Mouse (Mus musculus) thymus, adult 2 months (tissue): ENCODE data around the gene Dnaaf2. TPM values are rescaled to one million over a fixed set of nuclear protein-coding genes. Genes with fewer than 3 reads are reported as not detected.
"Not testable (repeated sequence)": the region's sequence is repeated elsewhere in the genome, so short reads cannot be mapped to it uniquely, and the experiment has no call there.

Experiments used
- DNase-seq: peaks from one replicate; pipeline ENCODE4 v3.0.0; 2021
- H3K27ac ChIP-seq: fragments of 200-500 bp; 2 replicates; pipeline ENCODE4 v1.5.1; 2012; ENCODE audit warnings: low read length, control low read depth; ENCODE audit not compliant: control insufficient read depth, insufficient read depth
- H3K27me3 ChIP-seq: fragments of 200-500 bp; 2 replicates; pipeline ENCODE4 v1.6.1; 2012; ENCODE audit warnings: mild to moderate bottlenecking, low read length, moderate library complexity, mixed read lengths; ENCODE audit not compliant: control insufficient read depth, insufficient read depth
- H3K36me3 ChIP-seq: fragments of 200-500 bp; 2 replicates; pipeline ENCODE4 v1.6.1; 2012; ENCODE audit warnings: mild to moderate bottlenecking, low read length, moderate library complexity; ENCODE audit not compliant: control insufficient read depth, insufficient read depth
- H3K4me1 ChIP-seq: fragments of 200-500 bp; replicated peaks from 2 replicates; pipeline ENCODE4 v1.6.1; 2012; ENCODE audit warnings: low read length; ENCODE audit not compliant: control insufficient read depth, insufficient read depth
- H3K4me3 ChIP-seq: fragments of 200-500 bp; 2 replicates; pipeline ENCODE4 v1.5.1; 2012; ENCODE audit warnings: mild to moderate bottlenecking, low read length, control low read depth, moderate library complexity; ENCODE audit not compliant: control insufficient read depth, insufficient read depth
- CTCF ChIP-seq: fragments of 200-500 bp; IDR thresholded peaks from 2 replicates; pipeline ENCODE4 v1.5.1; 2012; ENCODE audit warnings: mild to moderate bottlenecking, control low read depth, low read length, moderate library complexity, borderline replicate concordance; ENCODE audit not compliant: control insufficient read depth, poor library complexity, insufficient read depth; ENCODE audit errors: extremely low read depth
- POLR2A ChIP-seq: fragments of 200-500 bp; IDR thresholded peaks from 2 replicates; pipeline ENCODE4 v1.6.1; 2012; ENCODE audit warnings: mild to moderate bottlenecking, low read length, control low read depth, moderate library complexity; ENCODE audit not compliant: control insufficient read depth, poor library complexity, insufficient read depth; ENCODE audit errors: extremely low read depth
- WGBS: fragments of 180-500 bp; shearing (Covaris S2); methylation state at CpG from one replicate; pipeline ENCODE4 v1.1.7; 2018; 5-methylcytosine and 5-hydroxymethylcytosine counted together
- polyA plus RNA-seq: library from polyadenylated mRNA; depleted of rRNA; stranded (reverse); fragments of >200 nt; gene quantifications from 2 replicates; pipeline ENCODE4 v1.2.3, GENCODE M21; 2012

Gene Dnaaf2
- polyA plus RNA-seq, 1 experiment: 4.8 TPM

DNA sequence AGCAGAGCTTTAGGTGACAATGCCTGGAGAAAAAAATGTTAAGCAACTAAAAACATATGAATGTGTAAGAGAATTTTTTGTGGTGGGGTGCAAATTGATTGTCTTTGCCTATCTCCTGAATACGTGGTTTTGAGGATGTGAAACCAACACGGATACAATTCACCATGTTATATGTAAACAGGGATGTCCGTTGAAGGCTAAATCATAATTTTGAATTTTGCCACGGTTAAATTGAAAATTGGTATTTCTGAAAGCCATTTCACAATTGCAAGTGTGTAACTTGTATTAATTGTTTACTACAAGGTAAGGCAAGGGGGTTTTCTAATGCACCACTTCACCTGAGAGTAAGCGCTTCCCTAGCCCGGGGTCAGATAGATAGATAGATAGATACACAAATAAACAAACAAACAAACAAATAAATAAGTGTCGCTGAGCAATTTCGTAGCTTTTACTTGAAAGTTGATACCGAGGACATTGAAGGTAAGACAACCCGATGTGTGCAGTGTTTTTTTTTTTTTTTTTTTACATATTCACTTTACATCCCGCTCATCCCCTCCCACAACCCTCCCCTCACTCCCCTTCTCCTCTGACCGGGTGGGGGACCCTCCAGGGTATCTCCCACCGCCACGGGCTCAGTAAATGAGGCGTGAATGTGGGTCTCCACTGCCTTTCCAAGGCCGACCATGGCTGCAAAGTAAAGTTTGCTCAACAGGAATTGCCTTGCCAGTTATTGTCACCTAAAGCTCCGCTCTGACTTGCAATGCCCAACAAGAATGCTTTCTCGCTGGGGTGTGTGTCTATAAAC lies 30.4 kb downstream of the Dnaaf2 start:
- Histone ChIP-seq H3K27me3 (no peaks in the 10 kb centered on the region), H3K36me3 (no peaks in the 10 kb centered on the region), H3K4me1 (peaks cover 5% of the 10 kb centered on the region; the same call in 1 of the 2 replicates), H3K27ac (no peak overlapping the region), H3K4me3 (peak overlapping the region; percentile 56)
- TF ChIP-seq POLR2A (no peak), CTCF (no peak)
- no peak for DNase-seq
- WGBS: 12% methylated on average over 18 of the region's 18 CpGs

DNA sequence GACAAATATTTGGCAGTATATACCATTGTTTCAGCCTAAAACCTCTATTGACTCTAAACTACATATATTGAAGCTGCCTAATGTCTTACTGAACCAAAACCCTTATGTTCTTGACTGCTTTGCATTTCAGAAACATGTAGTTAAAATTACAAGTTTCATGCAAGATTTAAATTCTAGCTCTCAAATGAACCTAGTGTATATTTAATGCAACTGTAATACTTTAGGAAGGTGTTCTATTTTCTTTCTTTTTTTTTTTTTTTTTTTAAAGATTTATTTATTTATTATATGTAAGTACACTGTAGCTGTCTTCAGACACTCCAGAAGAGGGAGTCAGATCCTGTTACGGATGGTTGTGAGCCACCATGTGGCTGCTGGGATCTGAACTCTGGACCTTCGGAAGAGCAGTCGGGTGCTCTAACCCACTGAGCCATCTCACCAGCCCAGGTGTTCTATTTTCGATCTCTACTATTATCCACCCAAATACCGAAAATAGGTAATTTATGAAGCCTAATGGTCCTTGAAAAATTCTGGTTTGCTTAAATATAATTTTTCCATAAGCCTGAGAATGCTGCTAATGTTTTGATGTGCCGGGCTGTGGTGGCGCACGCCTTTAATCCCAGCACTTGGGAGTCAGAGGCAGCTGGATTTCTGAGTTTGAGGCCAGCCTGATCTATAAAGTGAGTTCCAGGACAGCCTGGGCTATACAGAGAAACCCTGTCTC lies 31.2 kb downstream of the Dnaaf2 start:
- H3K36me3 ChIP-seq, H3K27ac ChIP-seq, H3K27me3 ChIP-seq, H3K4me1 ChIP-seq, H3K4me3 ChIP-seq, DNase-seq: not testable (repeated sequence)
- 95% methylated on average over 8 of the region's 8 CpGs for WGBS

DNA sequence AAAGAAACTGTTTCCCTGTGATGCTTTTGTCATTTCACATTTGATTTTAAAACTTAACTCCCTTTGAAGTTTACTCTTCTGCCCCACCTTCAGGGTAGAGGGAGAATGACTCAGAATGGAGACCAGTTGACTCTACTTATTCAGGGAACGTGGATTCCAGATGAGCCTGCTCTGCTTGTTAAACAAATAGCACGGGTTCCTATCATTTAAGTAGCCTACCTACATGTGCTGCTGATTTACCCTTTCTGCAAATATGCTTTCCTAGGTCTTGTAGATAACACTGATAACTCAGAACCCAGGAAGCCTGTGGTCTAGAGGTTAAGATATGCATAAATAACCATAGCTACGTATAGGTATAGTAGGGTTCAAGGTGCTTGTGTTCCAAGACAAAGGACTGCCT lies 33.3 kb downstream of the Dnaaf2 start:
- H3K27ac ChIP-seq: no peak overlapping the region
- H3K4me3 ChIP-seq: no peak overlapping the region
- no peak for TF ChIP-seq CTCF
- DNase-seq: no peak
- 33% methylated on average over 3 of the region's 3 CpGs for WGBS
- H3K36me3 ChIP-seq: no peaks in the 10 kb centered on the region
- no peaks in the 10 kb centered on the region for H3K27me3 ChIP-seq
- peaks cover 5% of the 10 kb centered on the region; the same call in 1 of the 2 replicates for H3K4me1 ChIP-seq

DNA sequence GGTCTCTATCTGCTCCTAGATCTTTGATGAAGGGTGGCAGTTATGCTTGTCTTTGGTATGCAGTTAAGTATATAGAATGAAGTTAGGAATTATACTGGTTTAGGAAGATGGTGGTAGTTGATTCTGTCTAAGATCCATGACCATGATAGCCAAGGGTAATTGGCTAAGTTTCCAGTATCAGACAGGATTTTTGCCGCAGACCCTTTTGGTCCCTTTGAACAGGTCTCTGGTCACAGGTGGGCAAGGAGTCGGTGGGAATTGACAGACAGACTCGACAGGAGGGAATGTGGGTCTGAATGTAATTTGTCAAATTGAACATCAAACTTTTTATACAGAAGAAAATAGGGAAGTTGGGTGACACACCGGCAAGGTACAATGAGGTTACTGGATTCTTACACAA lies 34.6 kb downstream of the Dnaaf2 start:
- H3K27ac ChIP-seq, H3K4me3 ChIP-seq, H3K4me1 ChIP-seq, H3K27me3 ChIP-seq, DNase-seq, H3K36me3 ChIP-seq: not testable (repeated sequence)
- 63% methylated on average over 4 of the region's 4 CpGs for WGBS

DNA sequence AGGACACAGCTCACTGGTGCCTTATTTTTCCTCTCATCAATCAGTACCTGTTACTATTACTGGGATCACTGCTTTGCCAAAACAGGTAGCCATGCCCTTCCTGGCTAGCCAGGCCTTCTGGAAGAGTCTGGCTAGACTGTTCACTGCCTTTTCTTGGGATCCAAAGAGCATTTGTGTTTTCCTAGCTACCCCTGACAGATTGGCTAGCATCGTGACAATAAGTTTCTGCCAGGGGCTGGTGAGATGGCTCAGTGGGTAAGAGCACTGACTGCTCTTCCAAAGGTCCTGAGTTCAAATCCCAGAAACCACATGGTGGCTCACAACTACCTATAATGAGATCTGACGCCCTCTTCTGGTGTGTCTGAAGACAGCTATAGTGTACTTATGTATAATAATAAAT lies 37.6 kb downstream of the Dnaaf2 start:
- H3K4me1 ChIP-seq, H3K27me3 ChIP-seq, H3K4me3 ChIP-seq, H3K27ac ChIP-seq, DNase-seq: not testable (repeated sequence)
- 98% methylated on average over 2 of the region's 2 CpGs for whole genome bisulfite sequencing
- peaks cover 15% of the 10 kb centered on the region for H3K36me3 ChIP-seq

DNA sequence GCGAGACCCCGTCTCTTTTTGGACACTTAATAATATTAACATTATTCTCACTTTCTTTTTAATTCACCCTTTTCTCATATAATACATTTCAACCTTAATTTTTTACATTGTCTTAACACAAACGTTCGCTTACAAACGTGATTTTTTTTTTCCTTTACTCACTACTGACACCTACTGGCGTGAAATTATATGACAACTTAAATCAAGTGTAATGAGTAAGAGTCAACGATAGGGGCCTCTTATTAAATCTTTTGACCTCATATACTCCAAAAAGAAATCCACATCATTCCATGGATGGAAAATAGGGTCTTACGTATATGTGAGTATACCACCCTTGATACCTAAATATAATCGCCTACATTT lies 38.7 kb downstream of the Dnaaf2 start:
- 3% methylated on average over 9 of the region's 9 CpGs for WGBS
- peaks cover 2% of the 10 kb centered on the region; the same call in 1 of the 2 replicates for H3K4me1 ChIP-seq
- TF ChIP-seq CTCF (no peak), POLR2A (no peak)
- DNase-seq: no peak
- H3K36me3 ChIP-seq: peaks cover 15% of the 10 kb centered on the region
- H3K27me3 ChIP-seq: no peaks in the 10 kb centered on the region
- H3K27ac ChIP-seq: no peak overlapping the region
- H3K4me3 ChIP-seq: no peak overlapping the region

DNA sequence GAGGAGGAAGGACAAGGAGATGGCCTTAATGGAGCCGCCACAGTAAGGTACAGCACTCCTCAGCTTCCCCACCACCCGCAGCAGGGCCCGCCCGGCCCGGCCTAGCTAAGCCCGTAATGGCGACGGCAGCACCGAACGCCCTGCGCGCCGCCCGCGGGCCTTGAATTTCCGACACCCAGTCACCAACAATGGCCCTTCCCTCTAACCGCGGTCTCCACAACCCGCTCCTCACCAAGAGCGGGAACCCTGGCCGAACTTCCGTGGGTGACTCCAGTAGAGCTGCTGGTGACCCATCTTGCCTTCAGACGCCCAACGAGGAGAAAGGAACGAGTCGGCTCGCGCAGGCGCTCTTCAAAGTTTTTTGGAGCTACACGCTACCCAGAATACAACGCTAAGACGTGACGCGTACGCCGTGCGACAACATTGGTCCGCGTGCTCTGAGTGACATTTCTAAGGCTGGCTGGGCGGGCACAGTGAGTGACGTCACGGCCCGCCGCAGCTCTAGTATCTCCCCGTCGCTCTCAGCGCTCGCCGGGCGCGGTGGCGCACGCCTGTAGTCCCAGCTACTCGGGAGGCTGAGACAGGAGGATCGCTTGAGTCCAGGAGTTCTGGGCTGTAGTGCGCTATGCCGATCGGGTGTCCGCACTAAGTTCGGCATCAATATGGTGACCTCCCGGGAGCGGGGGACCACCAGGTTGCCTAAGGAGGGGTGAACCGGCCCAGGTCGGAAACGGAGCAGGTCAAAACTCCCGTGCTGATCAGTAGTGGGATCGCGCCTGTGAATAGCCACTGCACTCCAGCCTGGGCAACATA lies 39.3 kb downstream of the Dnaaf2 start, which contains the start of gene Rps29:
Gene Rps29, minus strand, starts transcription at position 422 of the 813 bp plus-strand sequence.
- peak; percentile 83 for TF ChIP-seq POLR2A
- H3K27me3 ChIP-seq, H3K4me1 ChIP-seq: not testable (repeated sequence)
- WGBS: under 1% methylated on average over 61 of the region's 68 CpGs
- Histone ChIP-seq H3K4me3 (peak within 1 kb of the TSS; percentile 93), H3K27ac (peak within 1 kb of the TSS; percentile 69), H3K36me3 (peaks cover 15% of the 10 kb centered on the region)
- peak; percentile 93 for DNase-seq
